Mouse (Mus musculus) urinary bladder, adult 2 months (tissue): Measurements from ENCODE around the gene Fbxo7. TPM values are rescaled to one million over a fixed set of nuclear protein-coding genes. Genes with fewer than 3 reads are reported as not detected.
A peak's percentile ranks its signal among the peaks of the same experiment; 100 is the strongest.
"Not testable (repeated sequence)": the region's sequence is repeated elsewhere in the genome, so short reads cannot be mapped to it uniquely, and the experiment has no call there.

Experiments used
- DNase-seq: peaks from one replicate; pipeline ENCODE4 v3.0.0; 2022; ENCODE audit warnings: low spot score
- polyA plus RNA-seq: library from polyadenylated mRNA; depleted of rRNA; stranded (reverse); fragments of >200 nt; gene quantifications from 2 replicates; pipeline ENCODE4 v1.2.3, GENCODE M21; 2012; rRNA removed

Gene Fbxo7
- polyA plus RNA-seq: 29.6 and 31.4 TPM in 2 replicates

GRCm38 (mm10) chr10:86021749-86022473 lies at the start of gene Fbxo7:
Gene Fbxo7 (plus strand): TSS chr10:86021972.
- peak; percentile 83 for DNase-seq

DNA sequence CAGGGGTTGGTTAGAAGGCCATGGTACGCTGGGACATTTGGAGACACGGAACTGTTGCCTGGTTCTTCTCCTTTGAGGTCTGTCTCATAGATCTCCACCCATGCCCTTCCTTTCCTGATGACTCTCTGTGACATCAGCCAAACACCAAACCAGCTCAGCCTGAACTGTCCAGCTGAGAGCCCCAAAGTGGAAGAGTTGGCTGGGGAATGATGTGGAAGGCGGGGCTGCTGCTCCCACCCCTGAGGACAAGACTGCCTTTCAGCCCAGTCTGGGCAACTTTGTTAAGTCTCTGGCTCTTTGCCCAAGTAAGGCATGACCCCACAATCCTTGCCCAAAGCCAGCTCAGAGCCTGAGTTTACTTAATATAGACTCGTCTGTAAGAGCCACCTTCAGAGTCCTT lies 48.9 kb upstream of the Fbxo7 start:
- no peak for DNase-seq

DNA sequence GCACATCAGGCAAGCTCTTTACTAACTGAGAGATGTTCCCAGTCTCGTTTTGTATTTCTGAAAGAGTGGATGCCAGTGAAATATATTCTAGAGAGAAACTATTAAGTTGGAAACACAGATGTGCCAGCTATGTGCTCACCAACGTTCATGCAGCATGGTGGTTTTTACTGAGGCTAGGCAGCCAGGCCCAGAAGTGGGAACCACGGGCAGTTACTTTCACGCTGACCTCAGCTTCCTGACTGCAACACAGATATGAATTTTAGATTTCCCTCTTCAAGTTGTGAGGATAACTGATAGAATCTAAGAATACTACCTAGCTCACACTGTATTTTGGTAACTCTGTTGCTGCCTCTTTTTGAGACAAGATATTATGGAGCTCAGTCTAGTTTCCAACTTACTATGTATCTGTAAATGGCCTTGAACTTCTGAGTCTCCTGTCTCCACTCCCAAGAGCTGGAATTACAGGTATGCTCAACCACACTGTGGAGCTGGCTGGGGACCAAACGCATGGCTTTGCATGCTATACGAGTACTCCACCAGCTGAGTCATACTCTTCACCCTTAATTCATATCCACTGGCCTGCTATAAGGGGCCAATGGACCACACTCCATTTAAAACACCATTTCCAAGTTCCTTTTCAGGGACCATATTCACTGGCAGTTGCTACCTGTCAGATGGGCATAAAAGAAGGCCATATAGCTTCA lies 32.2 kb upstream of the Fbxo7 start:
- DNase-seq: no peak

GRCm38 (mm10) chr10:85992412-85992811 lies 29.4 kb upstream of the Fbxo7 start:
- no peak for DNase-seq

- no peak for DNase-seq
These were observed 27.9 kb upstream of the Fbxo7 start for GRCm38 (mm10) chr10:85993836-85994235.

DNA sequence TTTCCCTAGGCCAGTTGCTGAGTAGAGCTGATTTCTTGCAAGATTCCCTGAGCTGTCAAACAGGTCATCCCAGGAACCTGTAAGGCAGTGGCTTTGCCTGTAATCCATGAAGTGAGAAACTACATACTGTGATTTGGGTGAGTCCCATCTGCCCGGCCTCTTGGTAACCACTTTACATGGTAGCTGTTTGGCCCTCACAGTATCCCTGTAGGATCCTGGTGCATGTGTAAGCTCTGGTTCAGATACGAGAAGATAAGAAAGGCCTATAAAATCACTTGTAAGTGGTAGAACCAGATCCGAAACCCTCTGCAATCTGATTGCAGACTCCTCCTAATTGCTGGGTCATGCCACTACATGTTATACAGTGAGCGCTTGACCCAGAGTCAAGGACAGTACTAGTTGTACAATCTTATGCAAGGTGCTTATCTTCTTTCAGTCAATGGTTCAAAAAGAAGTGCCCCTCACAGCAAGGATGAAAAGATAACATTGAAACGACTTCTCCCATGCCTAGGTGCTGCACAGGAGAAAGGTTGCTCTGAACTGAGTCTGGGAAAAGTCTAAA lies 27.1 kb upstream of the Fbxo7 start:
- no peak for DNase-seq

- no peak for DNase-seq
These were observed 21.3 kb upstream of the Fbxo7 start for GRCm38 (mm10) chr10:86000447-86000846.

DNA sequence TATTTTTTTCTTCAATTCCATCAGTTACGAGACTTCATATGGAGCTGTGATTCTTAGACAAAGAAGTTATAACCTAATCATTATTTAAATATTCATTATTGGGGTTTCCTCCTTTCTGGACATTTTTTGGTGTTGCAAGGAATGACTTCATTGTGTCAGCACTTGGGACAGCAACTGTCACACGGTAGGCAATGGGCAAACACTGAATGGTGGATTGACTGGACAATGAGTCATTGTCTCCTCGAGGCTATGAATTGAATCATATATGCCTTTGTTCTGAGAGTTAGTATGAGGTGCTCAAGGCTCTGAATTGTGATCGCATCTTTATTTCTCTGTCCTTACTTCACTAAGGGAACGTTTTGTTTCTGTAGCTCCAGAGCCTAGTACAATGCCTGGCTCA lies 15.3 kb upstream of the Fbxo7 start:
- no peak for DNase-seq

DNA sequence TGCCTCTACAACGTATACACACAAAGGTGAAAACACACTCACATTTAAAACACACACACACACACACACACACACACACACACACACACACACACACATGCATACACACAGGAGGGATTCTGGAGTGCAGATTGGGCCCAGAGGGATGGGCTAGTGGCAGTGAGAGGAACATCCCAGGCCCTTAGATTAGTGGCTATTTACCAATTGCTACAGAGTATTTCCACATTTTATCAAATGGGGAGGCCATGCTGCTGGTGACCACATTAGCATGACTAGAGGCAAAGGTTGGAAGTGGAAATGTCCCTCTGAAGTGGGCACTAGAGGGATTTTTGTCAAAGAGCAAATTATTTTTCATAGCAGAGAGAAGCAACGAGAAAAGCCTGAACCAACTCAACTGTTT lies 12.1 kb upstream of the Fbxo7 start:
- DNase-seq: no peak

- no peak for DNase-seq
These were observed 11.1 kb upstream of the Fbxo7 start for GRCm38 (mm10) chr10:86010636-86011035.

DNA sequence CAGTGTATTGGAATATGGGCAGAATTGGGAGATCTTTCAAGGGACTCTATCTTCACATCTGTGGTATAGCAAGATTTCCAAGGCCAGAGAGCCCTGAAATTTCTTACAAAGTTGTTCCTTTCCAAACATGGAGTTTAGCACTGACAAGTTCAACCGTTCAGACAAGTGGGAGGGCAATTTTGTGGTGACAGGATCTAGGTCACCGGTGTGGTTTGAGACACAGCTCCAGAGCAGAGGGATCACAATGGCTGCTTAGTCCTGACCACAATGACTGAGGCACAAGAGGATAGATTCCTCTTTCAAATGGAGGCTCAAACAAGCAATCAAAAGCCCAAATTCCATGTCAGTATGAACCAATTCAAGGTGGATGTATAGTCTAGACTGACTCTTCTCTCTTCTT lies 10.6 kb upstream of the Fbxo7 start:
- DNase-seq: no peak

DNA sequence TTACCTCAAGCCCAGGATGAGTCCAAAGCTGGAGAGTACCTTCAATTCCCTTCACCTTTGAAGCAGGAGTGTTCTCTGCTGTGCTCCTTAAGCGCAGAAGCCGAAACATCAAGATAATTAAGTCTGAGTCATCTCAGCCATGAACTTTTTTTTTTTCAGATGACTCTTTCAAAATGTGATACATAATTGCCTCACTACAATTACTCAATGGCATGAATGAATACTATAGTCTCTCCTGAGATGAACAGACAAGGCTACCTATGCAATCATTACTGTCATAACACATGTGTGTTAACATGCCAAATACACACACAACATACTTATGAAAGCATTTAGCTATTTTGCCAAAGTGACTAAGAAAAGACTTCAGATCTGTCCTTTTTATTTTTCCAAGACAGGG lies 10.0 kb upstream of the Fbxo7 start, which contains the start of gene Bpifc:
TSS of gene Bpifc (minus strand) at position 115 of the 400 bp plus-strand sequence.
- DNase-seq: no peak

DNA sequence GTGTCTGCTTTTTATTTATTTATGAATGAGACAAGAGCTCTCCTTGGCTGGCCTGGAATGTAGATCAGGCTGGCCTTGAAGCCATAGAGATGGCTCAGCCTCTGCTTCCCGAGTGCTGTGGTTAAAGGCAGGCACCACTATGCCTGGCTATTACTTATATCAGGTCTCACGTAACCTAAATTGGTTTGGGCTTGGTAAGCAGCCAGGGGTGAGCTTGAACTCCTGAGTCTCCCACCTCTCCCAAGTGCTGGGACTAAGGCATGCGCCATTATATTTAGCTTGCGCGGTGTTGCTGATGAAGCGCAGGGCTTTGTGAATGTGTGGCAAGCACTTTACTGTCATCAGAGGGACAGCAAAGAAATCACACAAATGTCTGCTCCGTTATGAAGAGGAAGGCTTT lies 4.0 kb upstream of the Fbxo7 start:
- DNase-seq: no peak

- DNase-seq: no peak
These were observed 3.0 kb upstream of the Fbxo7 start for GRCm38 (mm10) chr10:86018813-86019212.

DNA sequence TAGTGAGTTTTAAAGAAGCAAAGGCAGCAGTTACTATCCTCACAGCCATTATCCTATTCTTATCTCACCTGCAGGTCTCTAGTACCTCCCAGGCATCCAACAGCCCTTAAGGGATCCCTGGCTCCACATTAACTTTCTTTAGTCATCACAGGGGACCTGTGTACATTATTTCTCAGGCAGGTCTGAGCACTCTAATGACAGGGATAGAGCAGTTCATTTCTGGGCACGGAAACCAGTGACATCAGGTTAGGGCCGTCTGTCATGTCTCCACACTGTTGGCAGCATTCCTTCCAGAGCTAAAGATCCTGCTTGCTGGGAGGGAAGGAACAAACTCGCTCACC lies 394 bp upstream of the Fbxo7 start:
- no peak for DNase-seq

GRCm38 (mm10) chr10:86022474-86022816 lies 673 bp downstream of the Fbxo7 start:
- no peak for DNase-seq

DNA sequence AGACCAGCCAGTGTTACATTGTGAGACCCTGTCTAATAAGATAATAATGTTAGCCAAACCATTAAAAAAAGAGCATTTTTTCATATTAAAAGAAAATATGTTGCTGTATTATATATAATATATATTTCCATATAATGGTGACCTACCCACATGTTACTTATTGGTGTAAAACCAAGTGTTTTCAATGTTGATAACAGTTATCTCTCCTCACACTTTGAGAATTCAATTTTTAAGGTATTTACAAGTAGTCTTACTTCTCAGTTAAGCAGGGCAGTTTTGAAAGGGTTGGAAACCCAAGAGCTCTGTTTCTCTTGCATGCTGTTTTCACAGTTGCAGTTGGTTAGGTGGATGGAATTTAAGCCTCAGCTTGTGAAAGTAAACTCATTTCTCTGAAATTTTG lies 1.4 kb downstream of the Fbxo7 start:
- DNase-seq: no peak

DNA sequence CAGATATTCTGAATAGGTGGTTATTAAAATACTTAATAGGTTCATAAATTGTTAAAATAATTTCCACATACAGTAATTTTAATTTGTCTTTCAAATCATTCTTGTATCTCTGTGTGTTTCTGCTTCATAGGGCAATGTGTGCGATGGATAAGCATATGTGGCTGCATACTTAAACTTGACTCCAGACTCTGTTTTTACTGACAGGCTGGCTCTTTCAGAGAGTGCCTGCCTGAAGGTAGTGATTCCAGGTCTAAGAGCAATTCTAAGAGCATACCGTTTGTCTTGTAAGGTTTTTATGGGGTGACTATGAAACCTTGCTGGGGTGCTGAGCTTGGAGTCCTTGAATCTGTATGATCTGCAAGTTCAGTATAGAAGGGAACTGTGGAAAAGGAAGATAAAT lies 4.1 kb downstream of the Fbxo7 start:
- no peak for DNase-seq

GRCm38 (mm10) chr10:86026354-86026753 lies 4.6 kb downstream of the Fbxo7 start:
- DNase-seq: no peak

- not testable (repeated sequence) for DNase-seq
These were observed 5.0 kb downstream of the Fbxo7 start for GRCm38 (mm10) chr10:86026807-86027206.

DNA sequence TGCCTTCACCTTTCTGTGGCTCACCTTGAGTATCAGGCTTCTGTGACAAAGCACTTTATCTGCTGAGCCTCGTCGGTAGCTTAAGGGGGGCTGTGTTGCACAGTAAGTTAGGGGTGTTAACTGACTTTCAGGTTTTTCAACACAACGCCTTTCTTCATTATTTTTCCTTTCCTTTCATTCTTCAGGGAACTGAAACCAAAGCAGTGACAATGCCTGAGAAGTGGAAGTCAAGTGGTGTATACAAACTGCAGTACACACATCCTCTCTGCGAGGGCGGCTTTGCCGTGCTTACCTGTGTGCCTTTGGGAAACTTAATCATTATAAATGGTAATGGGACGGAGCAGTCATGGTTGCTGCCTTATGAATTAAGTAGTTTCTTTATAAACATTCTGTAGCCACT lies 9.0 kb downstream of the Fbxo7 start:
- DNase-seq: no peak

- no peak for DNase-seq
These were observed 10.7 kb downstream of the Fbxo7 start for GRCm38 (mm10) chr10:86032517-86032916.

DNA sequence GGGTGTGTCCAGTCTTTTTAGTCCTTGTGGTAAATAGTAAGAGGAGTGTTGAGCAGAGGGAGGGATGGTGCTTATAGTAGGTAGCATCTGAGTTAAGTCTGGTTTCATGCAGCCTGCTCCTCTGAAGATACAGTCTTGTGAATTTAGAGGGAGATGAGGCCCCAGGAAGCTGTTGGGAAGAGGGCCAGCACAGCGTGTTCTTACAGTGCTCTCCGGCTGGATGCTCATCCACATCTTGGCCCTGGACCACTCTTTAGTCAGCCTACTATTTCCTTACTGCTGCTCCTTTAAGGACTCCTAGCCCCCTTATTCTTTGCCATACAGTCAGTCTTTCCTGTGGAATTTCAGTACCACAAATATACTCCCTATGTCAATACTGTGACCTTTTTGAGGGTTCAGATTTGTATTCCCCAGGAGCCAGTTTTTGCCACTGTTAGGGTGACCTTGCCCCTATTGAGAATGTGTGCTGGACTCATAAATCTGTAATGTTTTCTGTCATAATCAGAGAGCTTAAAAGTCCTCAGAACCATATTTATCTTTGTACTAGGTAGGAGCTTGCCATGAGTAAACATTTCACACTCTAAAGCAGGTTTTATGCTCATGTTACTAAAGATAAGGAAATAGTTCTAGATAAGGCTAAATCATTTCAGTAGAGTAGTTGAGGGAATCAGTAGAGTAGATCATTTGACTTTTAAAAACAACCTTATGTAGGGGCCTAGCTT lies 12.4 kb downstream of the Fbxo7 start:
- DNase-seq: no peak
